Mouse (Mus musculus) sigmoid colon, adult 10 weeks (tissue): ENCODE data around the gene C330021F23Rik. TPM values are rescaled to one million over a fixed set of nuclear protein-coding genes. Genes with fewer than 3 reads are reported as not detected.

Experiments used
- polyA plus RNA-seq: library from polyadenylated mRNA; stranded (reverse); fragments of 350-450 nt; fragmentation: Illumina TruSeq; extraction: RNeasy Lipid Tissue Mini Kit (QIAGEN cat#74804); gene quantifications from one replicate; pipeline ENCODE4 v1.2.3, GENCODE M21; 2014; ENCODE audit warnings: low read depth, low replicate concordance

The C330021F23Rik gene
- polyA plus RNA-seq = 2.2 TPM

GRCm38 (mm10) chr8:3567641-3568371 lies at the start of gene C330021F23Rik:
Gene C330021F23Rik (plus strand): TSS chr8:3567990.

DNA sequence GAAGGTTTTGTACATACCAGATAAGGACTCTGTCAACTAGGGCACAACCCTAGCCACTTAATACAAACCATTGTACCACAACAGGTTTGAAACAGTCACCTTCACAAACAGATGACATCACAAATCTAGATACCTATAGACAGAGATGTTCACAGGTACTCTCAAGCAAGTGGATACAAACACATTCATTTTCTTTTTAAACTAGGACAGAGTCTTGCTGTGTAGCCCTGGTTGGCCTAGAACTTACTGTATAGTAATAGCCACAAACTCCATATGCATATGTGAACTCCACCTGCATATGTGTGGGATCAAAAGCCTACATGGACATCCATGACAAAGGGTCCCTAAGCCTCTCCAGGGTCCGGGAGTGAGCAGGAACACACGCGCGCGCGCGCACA lies 19.2 kb downstream of the C330021F23Rik start, which contains the start of gene Camsap3:
Gene Camsap3, plus strand, starts transcription at position 301 of the 398 bp plus-strand sequence.

DNA sequence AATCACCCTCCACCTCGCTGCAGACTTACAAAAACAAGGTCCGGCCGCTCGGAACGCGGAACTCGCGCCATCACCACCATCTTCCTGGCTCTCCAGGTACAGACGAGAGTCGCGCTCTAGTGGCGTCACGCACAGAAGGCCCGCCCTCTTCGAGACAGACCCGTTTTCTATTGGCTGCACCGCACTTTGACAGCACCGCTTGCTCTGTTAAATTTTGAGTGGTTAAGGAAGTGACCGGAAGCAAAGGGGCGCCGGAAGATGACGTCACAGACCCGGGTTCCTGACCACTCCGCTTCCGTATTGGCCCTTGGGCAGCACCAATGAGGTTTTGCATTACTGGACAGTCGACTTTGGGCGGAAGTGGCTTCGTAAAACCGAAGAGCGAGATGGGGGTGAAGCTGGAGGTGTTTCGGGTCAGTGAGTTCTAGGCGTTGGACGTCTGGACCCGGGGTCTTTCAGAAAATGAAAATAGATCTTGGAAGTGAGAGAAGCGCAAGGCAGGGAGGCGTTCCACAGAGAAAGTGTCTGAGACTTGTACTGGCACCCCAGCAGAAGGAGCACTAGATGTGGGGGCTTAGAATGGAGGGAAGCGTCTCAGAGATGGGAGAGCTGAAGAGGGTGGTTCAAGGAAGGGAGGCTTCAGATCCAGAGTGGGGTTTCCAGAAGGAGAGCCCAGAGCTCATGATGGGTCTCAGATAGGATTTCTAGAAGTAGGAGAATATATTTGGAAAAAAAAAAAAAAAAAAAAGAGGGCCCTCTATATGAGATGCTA lies 53.6 kb downstream of the C330021F23Rik start, which contains the start of the genes Xab2 and Pet100:
Gene Xab2, minus strand, starts transcription at position 118 of the 772 bp plus-strand sequence.
Gene Pet100, plus strand, starts transcription at position 350 of the 772 bp plus-strand sequence.

DNA sequence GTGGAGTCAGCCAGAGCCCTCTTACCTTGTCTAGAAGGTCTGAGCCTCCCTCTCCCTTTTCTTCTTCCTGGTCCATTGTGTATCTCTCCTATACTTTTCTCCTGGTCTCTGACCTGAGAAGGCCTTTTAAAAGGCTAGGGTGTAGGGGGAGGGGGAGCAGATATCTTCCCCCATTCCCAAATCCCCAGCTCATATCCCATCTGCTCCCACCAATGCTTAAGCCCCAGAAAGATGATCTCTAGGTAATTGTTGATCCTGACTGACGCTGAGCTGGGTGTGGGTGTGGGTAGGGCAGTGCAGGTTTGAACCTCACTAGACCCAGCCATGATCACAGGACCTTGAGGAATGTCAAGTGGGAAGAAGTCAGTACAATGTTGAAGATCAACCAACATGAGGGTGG lies 57.7 kb downstream of the C330021F23Rik start, which contains the start of gene Pcp2:
Gene Pcp2, minus strand, starts transcription at position 101 of the 400 bp plus-strand sequence.

GRCm38 (mm10) chr8:3630647-3631477 lies 63.1 kb downstream of the C330021F23Rik start, which contains the start of gene Stxbp2:
Gene Stxbp2 (plus strand): TSS chr8:3630955.

Other genes with a start within 250 kb of the C330021F23Rik start
- 0.41 TPM for gene A430078G23Rik, start 214.6 kb upstream of the C330021F23Rik start, polyA plus RNA-seq
- gene Arhgef18, start 175.0 kb upstream of the C330021F23Rik start, polyA plus RNA-seq = 7.4 TPM
- gene Pex11g, start 100.3 kb upstream of the C330021F23Rik start, polyA plus RNA-seq = 0.85 TPM
- gene Tex45, start 97.1 kb upstream of the C330021F23Rik start, polyA plus RNA-seq = not detected
- 2.6 TPM for gene Zfp358, start 74.9 kb upstream of the C330021F23Rik start, polyA plus RNA-seq
- gene Mcoln1, start 67.5 kb upstream of the C330021F23Rik start, polyA plus RNA-seq = 27.1 TPM
- gene Pnpla6, start 52.6 kb upstream of the C330021F23Rik start, polyA plus RNA-seq = 17.3 TPM
- gene Camsap3, start 19.3 kb downstream of the C330021F23Rik start, polyA plus RNA-seq = 6.7 TPM
- gene Xab2, start 53.3 kb downstream of the C330021F23Rik start, polyA plus RNA-seq = 0.50 TPM
- gene Pet100, start 53.6 kb downstream of the C330021F23Rik start, polyA plus RNA-seq = 17.8 TPM
- gene Pcp2, start 57.6 kb downstream of the C330021F23Rik start, polyA plus RNA-seq = not detected
- gene Stxbp2, start 63.0 kb downstream of the C330021F23Rik start, polyA plus RNA-seq = 69.0 TPM
- gene Retn, start 87.8 kb downstream of the C330021F23Rik start, polyA plus RNA-seq = 7.4 TPM
- 0.60 TPM for gene Mcemp1, start 97.8 kb downstream of the C330021F23Rik start, polyA plus RNA-seq
- gene Fcor, start 104.4 kb downstream of the C330021F23Rik start, polyA plus RNA-seq = not detected
- gene Trappc5, start 108.3 kb downstream of the C330021F23Rik start, polyA plus RNA-seq = 7.8 TPM
- gene Fcer2a, start 126.2 kb downstream of the C330021F23Rik start, polyA plus RNA-seq = 5.3 TPM
- gene Clec4g, start 152.7 kb downstream of the C330021F23Rik start, polyA plus RNA-seq = not detected
- gene Cd209a, start 181.0 kb downstream of the C330021F23Rik start, polyA plus RNA-seq = 4.4 TPM